Mouse (Mus musculus) liver, adult 2 months (tissue): ENCODE results near the gene Cntn3. TPM values are rescaled to one million over a fixed set of nuclear protein-coding genes. Genes with fewer than 3 reads are reported as not detected.

Experiments
- DNase-seq: peaks from one replicate; pipeline ENCODE4 v3.0.0-alpha.2; 2011; ENCODE audit warnings: low read depth, low spot score; ENCODE audit errors: extremely low read depth
- H3K27ac ChIP-seq: fragments of 200-500 bp; replicated peaks from 2 replicates; pipeline ENCODE4 v1.5.1; 2012; ENCODE audit warnings: low read depth, mild to moderate bottlenecking, control low read depth, inconsistent platforms, low read length; ENCODE audit not compliant: insufficient read depth
- H3K27me3 ChIP-seq: fragments of 200-500 bp; 2 replicates; pipeline ENCODE4 v1.6.1; 2012; ENCODE audit warnings: mild to moderate bottlenecking, moderate library complexity, low read length, inconsistent platforms; ENCODE audit not compliant: control insufficient read depth, insufficient read depth
- H3K36me3 ChIP-seq: fragments of 200-500 bp; 2 replicates; pipeline ENCODE4 v1.6.1; 2012; ENCODE audit warnings: low read length, inconsistent platforms; ENCODE audit not compliant: control insufficient read depth, insufficient read depth
- H3K4me1 ChIP-seq: fragments of 200-500 bp; 2 replicates; pipeline ENCODE4 v1.6.1; 2011; ENCODE audit warnings: low read length; ENCODE audit not compliant: control insufficient read depth, insufficient read depth
- H3K4me3 ChIP-seq: fragments of 200-500 bp; 2 replicates; pipeline ENCODE4 v1.5.1; 2011; ENCODE audit warnings: low read depth, mild to moderate bottlenecking, control low read depth, low read length, moderate library complexity; ENCODE audit not compliant: insufficient read depth
- H3K79me2 ChIP-seq: fragments of 200-500 bp; 2 replicates; pipeline ENCODE4 v1.6.1; 2012; ENCODE audit warnings: inconsistent platforms, mild to moderate bottlenecking, low read length, moderate library complexity; ENCODE audit not compliant: control insufficient read depth, insufficient read depth
- H3K9ac ChIP-seq: fragments of 200-500 bp; 2 replicates; pipeline ENCODE4 v1.6.1; 2012; ENCODE audit warnings: low read depth, mild to moderate bottlenecking, control low read depth, inconsistent platforms, low read length
- CTCF ChIP-seq: fragments of 200-500 bp; IDR thresholded peaks from 2 replicates; pipeline ENCODE4 v1.5.1; 2011; ENCODE audit warnings: low read depth, low read length, control low read depth
- POLR2A ChIP-seq: fragments of 200-500 bp; IDR thresholded peaks from 2 replicates; pipeline ENCODE4 v1.6.1; 2011; ENCODE audit warnings: low read length, control low read depth; ENCODE audit not compliant: insufficient read depth; ENCODE audit errors: extremely low read depth
- WGBS: fragments of 180-500 bp; shearing (Covaris S2); methylation state at CpG from one replicate; pipeline ENCODE4 v1.1.7; 2018; 5-methylcytosine and 5-hydroxymethylcytosine counted together
- polyA plus RNA-seq: library from polyadenylated mRNA; depleted of rRNA; stranded (reverse); fragments of >200 nt; gene quantifications from 2 replicates; pipeline ENCODE4 v1.2.3, GENCODE M21; 2012
- total RNA-seq: library from RNA; depleted of rRNA; stranded (reverse); fragments of >200 nt; gene quantifications from 2 replicates; pipeline ENCODE4 v1.2.3, GENCODE M21; 2014

Gene Cntn3
- total and polyA plus RNA-seq, 2 experiments, result not detected

GRCm38 (mm10) chr6:102556497-102556896, 16.4 kb downstream of the Cntn3 start:
- H3K27me3 ChIP-seq, result no peaks in the 10 kb centered on the region
- whole genome bisulfite sequencing, result 50% methylated on average over 3 of the region's 3 CpGs

DNA sequence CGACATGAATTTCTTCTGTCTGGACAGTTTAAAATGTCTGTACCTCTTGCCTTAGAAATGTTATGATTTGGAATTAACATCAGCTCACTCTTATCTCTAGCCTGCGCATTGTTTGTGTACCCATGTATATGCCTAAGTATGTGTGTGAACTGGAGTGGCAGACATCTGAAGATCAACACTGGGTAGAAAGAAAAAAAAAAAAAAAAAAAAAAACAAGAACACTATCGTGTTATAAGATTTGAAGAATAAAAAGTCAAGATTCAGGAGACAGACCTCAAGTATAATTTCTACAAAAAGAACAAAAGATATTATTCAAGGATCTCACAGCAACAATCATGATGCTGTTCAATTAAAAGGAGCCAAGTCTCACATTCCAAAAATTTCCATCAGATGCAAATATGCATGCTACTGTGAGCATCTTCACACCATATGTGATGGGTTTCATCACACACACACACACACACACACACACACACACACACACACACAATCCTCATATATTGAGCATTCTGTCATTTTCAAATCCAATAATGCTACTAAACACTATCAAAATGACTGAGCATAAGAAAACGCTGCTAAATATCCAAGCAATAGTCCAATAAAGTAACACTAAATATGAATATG, 17.0 kb downstream of the Cntn3 start:
- WGBS, result 77% methylated on average over 4 of the region's 4 CpGs
- Histone ChIP-seq H3K79me2 (no peaks in the 10 kb centered on the region), H3K36me3 (no peaks in the 10 kb centered on the region), H3K27ac (no peak overlapping the region), H3K27me3 (no peaks in the 10 kb centered on the region), H3K4me3 (no peak overlapping the region), H3K4me1 (no peaks in the 10 kb centered on the region), H3K9ac (no peak overlapping the region)
- TF ChIP-seq CTCF (no peak), POLR2A (no peak)
- DNase-seq, result no peak

More at GRCm38 (mm10) chr6:102556497-102556896, 16.4 kb downstream of the Cntn3 start:
- Histone ChIP-seq H3K79me2 (no peaks in the 10 kb centered on the region), H3K27ac (no peak overlapping the region), H3K4me3 (no peak overlapping the region), H3K9ac (no peak overlapping the region), H3K36me3 (no peaks in the 10 kb centered on the region), H3K4me1 (no peaks in the 10 kb centered on the region)
- TF ChIP-seq CTCF, result no peak
- TF ChIP-seq POLR2A, result no peak
- DNase-seq, result no peak

- Histone ChIP-seq H3K27ac (no peak overlapping the region), H3K9ac (no peak overlapping the region), H3K79me2 (no peaks in the 10 kb centered on the region), H3K4me1 (no peaks in the 10 kb centered on the region), H3K36me3 (no peaks in the 10 kb centered on the region), H3K4me3 (no peak overlapping the region), H3K27me3 (no peaks in the 10 kb centered on the region)
- DNase-seq, result no peak
- TF ChIP-seq CTCF (no peak), POLR2A (no peak)
- 81% methylated on average over 3 of the region's 3 CpGs for WGBS
These were observed 17.7 kb downstream of the Cntn3 start for GRCm38 (mm10) chr6:102555067-102555657.

DNA sequence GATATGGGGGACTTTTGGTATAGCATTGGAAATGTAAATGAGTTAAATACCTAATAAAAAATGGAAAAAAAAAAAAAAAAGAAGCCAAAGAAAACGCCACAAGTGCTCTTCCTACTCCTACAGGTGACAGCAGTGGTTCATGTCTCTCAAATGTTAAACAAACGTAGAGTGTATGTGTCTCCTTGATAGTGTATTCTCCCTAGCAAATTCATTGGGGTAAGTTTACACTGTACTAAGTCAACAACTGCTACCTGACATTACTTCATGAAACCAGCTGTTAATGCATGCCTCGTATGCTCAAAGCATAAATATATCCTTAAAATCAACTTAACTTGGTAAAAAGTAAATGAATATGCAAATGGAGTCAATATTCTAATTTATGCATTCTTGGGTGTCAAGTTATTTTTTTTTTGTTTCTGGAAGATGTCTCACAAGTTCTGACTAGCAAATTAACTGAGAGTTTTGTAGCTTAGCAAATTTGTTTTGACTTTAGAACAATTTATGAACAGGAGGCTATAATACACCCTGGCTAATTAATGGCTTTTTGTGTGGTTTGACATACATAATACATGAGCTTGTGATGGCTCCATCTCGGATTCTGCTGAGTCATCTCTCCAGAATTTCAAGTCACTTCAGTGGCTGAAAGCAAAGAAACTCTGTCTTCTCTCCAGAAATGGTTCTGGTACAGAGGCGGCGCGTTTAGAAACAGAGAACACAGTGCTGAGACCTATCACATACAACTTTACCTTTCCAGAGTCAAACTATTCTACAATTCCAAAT, 31.1 kb downstream of the Cntn3 start:
- H3K4me1 ChIP-seq, result no peaks in the 10 kb centered on the region
- no peak for TF ChIP-seq CTCF
- no peak for TF ChIP-seq POLR2A
- H3K36me3 ChIP-seq, result no peaks in the 10 kb centered on the region
- no peak for DNase-seq
- H3K27ac ChIP-seq, result no peak overlapping the region
- no peaks in the 10 kb centered on the region for H3K27me3 ChIP-seq
- no peaks in the 10 kb centered on the region for H3K79me2 ChIP-seq
- H3K4me3 ChIP-seq, result no peak overlapping the region
- 70% methylated on average over 7 of the region's 7 CpGs for WGBS
- H3K9ac ChIP-seq, result no peak overlapping the region

GRCm38 (mm10) chr6:102535599-102535998, 37.3 kb downstream of the Cntn3 start:
- Histone ChIP-seq H3K4me3 (no peak overlapping the region), H3K4me1 (no peaks in the 10 kb centered on the region), H3K9ac (no peak overlapping the region), H3K36me3 (no peaks in the 10 kb centered on the region), H3K79me2 (no peaks in the 10 kb centered on the region), H3K27ac (no peak overlapping the region), H3K27me3 (no peaks in the 10 kb centered on the region)
- DNase-seq, result no peak
- no peak for TF ChIP-seq POLR2A
- no peak for TF ChIP-seq CTCF
- 70% methylated on average over 4 of the region's 4 CpGs for WGBS

DNA sequence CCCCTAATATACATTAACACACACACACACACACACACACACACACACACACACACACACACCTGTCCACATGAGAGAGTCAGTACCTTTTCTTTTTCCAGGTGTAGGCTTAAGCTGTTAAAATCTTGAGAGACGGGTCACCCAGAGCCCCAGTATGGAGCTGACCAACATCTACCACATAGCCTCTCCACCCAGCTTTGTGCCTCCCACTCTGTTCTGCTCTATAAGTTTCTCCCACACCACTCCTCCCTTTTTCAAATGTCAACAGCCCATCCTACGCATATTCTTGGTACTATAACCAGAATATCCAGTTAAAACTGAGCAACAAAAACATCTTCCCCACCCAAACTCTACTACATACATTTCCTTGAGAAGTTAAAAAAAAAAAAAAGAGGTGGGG, 49.9 kb downstream of the Cntn3 start:
- H3K4me1 ChIP-seq, result no peaks in the 10 kb centered on the region
- no peak overlapping the region for H3K4me3 ChIP-seq
- TF ChIP-seq CTCF (no peak), POLR2A (no peak)
- H3K9ac ChIP-seq, result no peak overlapping the region
- no peaks in the 10 kb centered on the region for H3K36me3 ChIP-seq
- no peak overlapping the region for H3K27ac ChIP-seq
- no peaks in the 10 kb centered on the region for H3K79me2 ChIP-seq
- no peaks in the 10 kb centered on the region for H3K27me3 ChIP-seq
- DNase-seq, result no peak
- WGBS, result 67% methylated on average over 2 of the region's 2 CpGs
